Mouse (Mus musculus) small intestine, adult 2 months (tissue): ENCODE measurements around the gene Gfod2.

Experiments used
- CTCF ChIP-seq: fragments of 200-500 bp; IDR thresholded peaks from 2 replicates; pipeline ENCODE4 v1.5.1; 2012; ENCODE audit warnings: low read depth, mild to moderate bottlenecking, control low read depth, inconsistent platforms, low read length, moderate library complexity, mixed read lengths; ENCODE audit not compliant: insufficient replicate concordance, insufficient read length; ENCODE audit errors: extremely low read depth
- POLR2A ChIP-seq: fragments of 200-500 bp; IDR thresholded peaks from 2 replicates; pipeline ENCODE4 v1.6.1; 2012; ENCODE audit warnings: low read depth, mild to moderate bottlenecking, control low read depth, inconsistent platforms, low read length, moderate library complexity

- TF ChIP-seq POLR2A (no peak), CTCF (no peak)
Measured at GRCm38 (mm10) chr8:105795785-105796184, 37.3 kb upstream of the Gfod2 start.
